ENCODE assay signal across 8 mouse cellular contexts in genomic region chr13:55693243-55693721, GRCm38 (mm10). TPM values are rescaled to one million over a fixed set of nuclear protein-coding genes. Genes with fewer than 3 reads are reported as not detected.
A peak's percentile ranks its signal among the peaks of the same experiment; 100 is the strongest.
DNase-seq lines count a peak whose midpoint lies in the region; ATAC-seq and TF ChIP-seq lines count a peak whose summit lies in the region.

No protein-coding gene starts in this region.

- peak; percentile 68 for ATAC-seq in neural tube, embryonic 11.5 days (ENCODE audit: insufficient read depth, low FRiP score, low TSS enrichment)
- peak; percentile 31 for ATAC-seq in granulocyte monocyte progenitor cell, adult 5-6 weeks (replicated peaks; ENCODE audit: poor library complexity, severe bottlenecking)
- ATAC-seq in liver, embryonic 12.5 days, result peak; percentile 74
- ATAC-seq in neural tube, embryonic 13.5 days (ENCODE audit: low read depth), result peak; percentile 80

- TF ChIP-seq POLR2A in bone marrow, adult 2 months (IDR thresholded peaks at IDR 0.05; ENCODE audit: borderline replicate concordance, control insufficient read depth, low read depth, low read length), result peak; percentile 42; the same call in 1 of the 2 replicates

- peak overlapping the region; percentile 84 for H3K4me2 ChIP-seq in neural tube, embryonic 11.5 days (ENCODE audit: low read depth)
- peak overlapping the region; percentile 90 for H3K4me2 ChIP-seq in liver, embryonic 12.5 days
- H3K4me2 ChIP-seq in neural tube, embryonic 13.5 days, result peak overlapping the region; percentile 72

- H3K27me3 ChIP-seq in neural tube, embryonic 11.5 days (ENCODE audit: control insufficient read depth, insufficient read depth, low read length), result no peaks in the 10 kb centered on the region
- H3K27me3 ChIP-seq in liver, embryonic 12.5 days (replicated peaks), result no peaks in the 10 kb centered on the region
- no peaks in the 10 kb centered on the region for H3K27me3 ChIP-seq in neural tube, embryonic 13.5 days

- H3K4me1 ChIP-seq in neural tube, embryonic 11.5 days (ENCODE audit: control insufficient read depth, insufficient read depth, low read length), result peaks cover 14% of the 10 kb centered on the region
- peaks cover 1% of the 10 kb centered on the region; the same call in 1 of the 2 replicates for H3K4me1 ChIP-seq in bone marrow, adult 2 months (ENCODE audit: control insufficient read depth, insufficient read depth, low read length)
- peaks cover 37% of the 10 kb centered on the region for H3K4me1 ChIP-seq in liver, embryonic 12.5 days
- peaks cover 30% of the 10 kb centered on the region for H3K4me1 ChIP-seq in neural tube, embryonic 13.5 days (replicated peaks)

- WGBS in neural tube, embryonic 11.5 days, result under 1% methylated on average over 44 of the region's 70 CpGs
- WGBS in bone marrow, adult 2 months, result under 1% methylated on average over 69 of the region's 70 CpGs
- under 1% methylated on average over 56 of the region's 70 CpGs for WGBS in liver, embryonic 12.5 days (ENCODE audit: insufficient replicate concordance)
- under 1% methylated on average over 68 of the region's 70 CpGs for WGBS in neural tube, embryonic 13.5 days

- TF ChIP-seq CTCF in bone marrow, adult 2 months (IDR thresholded peaks at IDR 0.05; ENCODE audit: control insufficient read depth, insufficient read depth, low read length), result no peak

- DNase-seq in neural tube, embryonic 11.5 days (ENCODE audit: low spot score), result peak; percentile 70
- no peak for DNase-seq in neural tube, embryonic 10.5 days (ENCODE audit: extremely low spot score, low spot score)
- no peak for DNase-seq in left cerebral cortex, postnatal 25 days (ENCODE audit: low spot score in 2 of 2)
- DNase-seq in layer of hippocampus, adult 8-10 months (ENCODE audit: low spot score in 2 of 2), result no peak

- peak overlapping the region; percentile 100 for H3K9ac ChIP-seq in neural tube, embryonic 11.5 days (ENCODE audit: low read length)
- H3K9ac ChIP-seq in liver, embryonic 12.5 days, result peak overlapping the region; percentile 100
- H3K9ac ChIP-seq in neural tube, embryonic 13.5 days, result peak overlapping the region; percentile 100

- H3K4me3 ChIP-seq in neural tube, embryonic 11.5 days (ENCODE audit: low read depth, low read length), result peak overlapping the region; percentile 99
- peak overlapping the region; percentile 94 for H3K4me3 ChIP-seq in bone marrow, adult 2 months (replicated peaks; ENCODE audit: control insufficient read depth, low read depth, low read length)
- H3K4me3 ChIP-seq in liver, embryonic 12.5 days, result peak overlapping the region; percentile 98
- peak overlapping the region; percentile 96 for H3K4me3 ChIP-seq in neural tube, embryonic 13.5 days

- no peaks in the 10 kb centered on the region for H3K36me3 ChIP-seq in neural tube, embryonic 11.5 days (ENCODE audit: control insufficient read depth, insufficient read depth, low read length)
- H3K36me3 ChIP-seq in liver, embryonic 12.5 days, result peaks cover 17% of the 10 kb centered on the region
- H3K36me3 ChIP-seq in neural tube, embryonic 13.5 days, result no peaks in the 10 kb centered on the region; the same call in 1 of the 2 replicates

- intact Hi-C loops in left cerebral cortex, postnatal 25 days (cut with DNase I), result loop anchor here (1.0 to 2.0 kb wide), 2 partner anchors 21 to 34 kb away; partner anchors contain the start of genes Pcbd2 and Txndc15

- H3K27ac ChIP-seq in neural tube, embryonic 11.5 days (ENCODE audit: low read depth, low read length), result peak overlapping the region; percentile 98
- H3K27ac ChIP-seq in bone marrow, adult 2 months (ENCODE audit: control insufficient read depth, insufficient read depth, low read depth, low read length, poor library complexity), result peak overlapping the region; percentile 99
- H3K27ac ChIP-seq in liver, embryonic 12.5 days, result peak overlapping the region; percentile 99
- H3K27ac ChIP-seq in neural tube, embryonic 13.5 days (replicated peaks), result peak overlapping the region; percentile 99

- no peaks in the 10 kb centered on the region for H3K9me3 ChIP-seq in neural tube, embryonic 11.5 days (ENCODE audit: control insufficient read depth, low read length)
- H3K9me3 ChIP-seq in liver, embryonic 12.5 days (replicated peaks), result no peaks in the 10 kb centered on the region
- H3K9me3 ChIP-seq in neural tube, embryonic 13.5 days, result no peaks in the 10 kb centered on the region

RNA-seq across cellular contexts. Expression of gene B230219D22Rik, which starts 0.4 kb away (rescaled TPM):
- 73.8 and 77.8 TPM in 2 replicates for polyA plus RNA-seq in neural tube, embryonic 11.5 days (2014; fragmentation: Nextera tagmentation; extraction: Ambion mirVana)
- 10.9 and 13.9 TPM in 2 replicates for polyA plus RNA-seq in bone marrow, adult 2 months (2011; ENCODE audit: insufficient read depth, insufficient read length, low replicate concordance, missing spikeins)
- 49.1 and 59.0 TPM in 2 replicates for total RNA-seq in granulocyte monocyte progenitor cell, adult 5-6 weeks (2014; fragmentation: Nextera tagmentation)
- 31.0 and 39.0 TPM in 2 replicates for total RNA-seq in granulocyte monocyte progenitor cell, adult 5-6 weeks (2017)
- polyA plus RNA-seq in liver, embryonic 12.5 days (2016; fragmentation: Nextera tagmentation; extraction: Ambion mirVana), result 22.8 and 23.2 TPM in 2 replicates
- polyA plus RNA-seq in neural tube, embryonic 13.5 days (2015; fragmentation: Nextera tagmentation; extraction: Ambion mirVana), result 69.7 and 73.4 TPM in 2 replicates
- total RNA-seq in left cerebral cortex, postnatal 25 days (2021), result 10 to 100 TPM; 81.0 to 85.9 TPM
- 10 to 100 TPM; 67.1 to 69.6 (median 68.9) TPM for total RNA-seq in layer of hippocampus, adult 8-10 months (2022)

RNA-seq across cellular contexts. Expression of gene Txndc15, which starts 21.2 kb away (rescaled TPM):
- polyA plus RNA-seq in neural tube, embryonic 11.5 days (2014; fragmentation: Nextera tagmentation; extraction: Ambion mirVana), result 98.0 and 104 TPM in 2 replicates
- polyA plus RNA-seq in bone marrow, adult 2 months (2011; ENCODE audit: insufficient read depth, insufficient read length, low replicate concordance, missing spikeins), result 10.0 and 12.3 TPM in 2 replicates
- total RNA-seq in granulocyte monocyte progenitor cell, adult 5-6 weeks (2014; fragmentation: Nextera tagmentation), result 19.7 and 34.3 TPM in 2 replicates
- total RNA-seq in granulocyte monocyte progenitor cell, adult 5-6 weeks (2017), result 52.1 and 53.5 TPM in 2 replicates
- 32.0 and 33.5 TPM in 2 replicates for polyA plus RNA-seq in liver, embryonic 12.5 days (2016; fragmentation: Nextera tagmentation; extraction: Ambion mirVana)
- 132 and 144 TPM in 2 replicates for polyA plus RNA-seq in neural tube, embryonic 13.5 days (2015; fragmentation: Nextera tagmentation; extraction: Ambion mirVana)
- 10 to 100 TPM; 65.7 to 77.2 TPM for total RNA-seq in left cerebral cortex, postnatal 25 days (2021)
- total RNA-seq in layer of hippocampus, adult 8-10 months (2022), result 10 to 100 TPM; 68.6 to 75.2 (median 72.6) TPM

RNA-seq across cellular contexts. Expression of gene Pcbd2, which starts 33.9 kb away (rescaled TPM):
- polyA plus RNA-seq in neural tube, embryonic 11.5 days (2014; fragmentation: Nextera tagmentation; extraction: Ambion mirVana), result 25.6 and 28.6 TPM in 2 replicates
- 22.8 and 24.1 TPM in 2 replicates for polyA plus RNA-seq in bone marrow, adult 2 months (2011; ENCODE audit: insufficient read depth, insufficient read length, low replicate concordance, missing spikeins)
- 47.4 and 48.2 TPM in 2 replicates for total RNA-seq in granulocyte monocyte progenitor cell, adult 5-6 weeks (2014; fragmentation: Nextera tagmentation)
- 6.9 and 30.3 TPM in 2 replicates for total RNA-seq in granulocyte monocyte progenitor cell, adult 5-6 weeks (2017)
- polyA plus RNA-seq in liver, embryonic 12.5 days (2016; fragmentation: Nextera tagmentation; extraction: Ambion mirVana), result 45.8 and 47.5 TPM in 2 replicates
- 23.3 and 26.2 TPM in 2 replicates for polyA plus RNA-seq in neural tube, embryonic 13.5 days (2015; fragmentation: Nextera tagmentation; extraction: Ambion mirVana)
- 10 to 100 TPM; 24.0 to 27.5 TPM for total RNA-seq in left cerebral cortex, postnatal 25 days (2021)
- 10 to 100 TPM; 28.8 to 41.8 (median 38.5) TPM for total RNA-seq in layer of hippocampus, adult 8-10 months (2022)

RNA-seq across cellular contexts. Expression of gene Ddx46, which starts 58.5 kb away (rescaled TPM):
- polyA plus RNA-seq in neural tube, embryonic 11.5 days (2014; fragmentation: Nextera tagmentation; extraction: Ambion mirVana), result 52.9 and 53.4 TPM in 2 replicates
- 33.6 and 56.7 TPM in 2 replicates for polyA plus RNA-seq in bone marrow, adult 2 months (2011; ENCODE audit: insufficient read depth, insufficient read length, low replicate concordance, missing spikeins)
- 57.5 and 73.9 TPM in 2 replicates for total RNA-seq in granulocyte monocyte progenitor cell, adult 5-6 weeks (2014; fragmentation: Nextera tagmentation)
- total RNA-seq in granulocyte monocyte progenitor cell, adult 5-6 weeks (2017), result 113 and 128 TPM in 2 replicates
- polyA plus RNA-seq in liver, embryonic 12.5 days (2016; fragmentation: Nextera tagmentation; extraction: Ambion mirVana), result 28.2 and 30.2 TPM in 2 replicates
- polyA plus RNA-seq in neural tube, embryonic 13.5 days (2015; fragmentation: Nextera tagmentation; extraction: Ambion mirVana), result 27.5 and 27.8 TPM in 2 replicates
- total RNA-seq in left cerebral cortex, postnatal 25 days (2021), result 10 to 100 TPM; 39.9 to 44.0 TPM
- 10 to 100 TPM; 41.8 to 48.4 (median 46.2) TPM for total RNA-seq in layer of hippocampus, adult 8-10 months (2022)
